Mouse (Mus musculus) erythroblast, embryonic 14.5 days (primary cell): ENCODE measurements around the gene Gm21627.
"Not testable (repeated sequence)": the region's sequence is repeated elsewhere in the genome, so short reads cannot be mapped to it uniquely, and the experiment has no call there.

Experiments used
- GATA1 ChIP-seq: IDR thresholded peaks from 2 replicates; pipeline ENCODE4 v1.6.1; 2012; ENCODE audit warnings: low read length, inconsistent platforms, mixed read lengths
- TAL1 ChIP-seq: IDR thresholded peaks from 3 replicates; pipeline ENCODE4 v1.6.1; 2012; ENCODE audit warnings: low read length, inconsistent platforms, mixed read lengths

DNA sequence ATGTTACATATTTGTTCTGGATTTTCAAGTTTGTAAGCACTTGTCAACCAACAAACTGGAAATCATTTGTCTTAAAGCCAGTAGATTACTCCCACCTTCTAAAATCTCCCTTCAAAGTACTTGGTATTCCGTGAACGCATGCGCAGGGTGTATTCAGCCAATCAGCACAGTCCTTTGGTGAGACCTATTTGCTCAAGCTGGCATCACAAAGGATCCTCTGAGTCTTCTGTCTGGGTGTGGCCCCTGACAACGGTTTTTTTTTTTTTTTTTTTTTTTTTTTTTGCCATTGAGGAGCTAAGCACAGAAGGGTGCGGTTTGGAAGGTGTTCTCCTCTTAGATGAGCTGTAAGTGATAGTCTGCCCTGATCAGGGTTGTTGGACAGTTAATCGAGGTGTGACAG, at the start of gene Gm21627:
- TF ChIP-seq GATA1, TAL1: not testable (repeated sequence)
